In the genomic region with DNA sequence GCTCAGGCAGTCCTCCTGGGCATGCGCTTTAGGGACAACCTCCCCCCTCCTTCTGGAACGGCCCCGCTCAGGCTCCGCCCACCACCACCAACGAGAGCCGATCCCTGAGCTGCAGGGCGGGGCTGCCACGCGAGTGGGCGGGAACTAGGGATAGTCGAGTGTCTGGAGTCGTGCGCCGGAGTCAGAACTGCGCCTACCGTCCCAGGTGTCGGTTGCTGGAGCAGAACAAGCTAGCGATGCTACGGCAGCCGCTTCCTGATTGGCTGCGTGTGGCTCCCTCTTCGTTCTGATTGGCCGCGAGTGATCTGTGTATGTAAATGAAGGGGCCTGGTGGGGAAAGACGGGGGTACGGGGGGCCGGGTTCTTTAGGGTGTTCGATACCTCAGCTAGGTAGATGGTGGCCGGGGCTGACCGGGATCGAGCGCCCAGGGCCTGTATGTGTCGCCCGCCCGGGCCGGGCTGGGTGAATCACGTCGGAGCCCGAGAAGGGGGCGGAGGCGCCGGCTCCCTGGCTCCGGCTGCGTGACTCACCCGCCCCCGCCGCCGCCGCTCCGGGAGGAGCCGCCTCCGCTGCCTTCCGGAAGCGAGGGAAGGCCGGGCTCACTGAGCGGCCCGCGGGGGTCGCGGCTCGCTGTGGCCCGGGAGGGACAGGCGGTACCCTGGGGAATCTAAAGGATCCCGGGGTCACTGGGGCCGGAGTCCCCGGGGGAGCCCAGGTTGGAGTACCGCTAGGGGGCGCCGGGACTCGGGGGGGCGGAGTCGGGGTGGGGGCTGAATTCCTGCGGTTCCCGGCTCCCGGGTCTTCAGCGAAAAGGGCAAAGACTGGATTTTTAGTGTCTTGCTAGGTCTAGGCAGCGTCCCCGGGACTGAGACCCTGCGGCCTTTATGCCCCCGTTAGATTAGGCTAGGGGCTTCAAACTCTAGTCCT, we compare ENCODE assay signal across 8 mouse cellular contexts. TPM values are rescaled to one million over a fixed set of nuclear protein-coding genes. Genes with fewer than 3 reads are reported as not detected.
DNase-seq lines count a peak whose midpoint lies in the region; ATAC-seq and TF ChIP-seq lines count a peak whose summit lies in the region.

Gene Sertad1, plus strand, starts transcription at position 141 of the 928 bp plus-strand sequence.

- peak within 1 kb of the TSS; percentile 70 for H3K4me3 ChIP-seq in cortical plate, adult 2 months (ENCODE audit: insufficient read depth, low read length)

- no peaks in the 10 kb centered on the region; the same call in 1 of the 2 replicates for H3K4me1 ChIP-seq in cortical plate, adult 2 months (ENCODE audit: control insufficient read depth, insufficient read depth, low read length)

- peak; percentile 81 for ATAC-seq in activated CD4-positive, CD25-positive, alpha-beta regulatory T cell, adult 4 months
- ATAC-seq in megakaryocyte progenitor cell, adult 5-6 weeks (replicated peaks; ENCODE audit: poor library complexity) = peak; percentile 72

- TF ChIP-seq POLR2A in cortical plate, adult 2 months (IDR thresholded peaks at IDR 0.05; ENCODE audit: extremely low read depth, insufficient read depth, low read length) = peak; percentile 100

- peak within 1 kb of the TSS; percentile 94 for H3K27ac ChIP-seq in cortical plate, adult 2 months (ENCODE audit: insufficient read depth, low read length)

- peak; percentile 99 to 100 for DNase-seq in gastrocnemius, adult 8-10 months (ENCODE audit: low spot score in 2 of 2)
- DNase-seq in induced T-regulatory cell, adult 2 months (ENCODE audit: low read depth) = peak; percentile 100
- peak; percentile 99 to 100 for DNase-seq in left cerebral cortex, adult 9 months (ENCODE audit: low spot score in 2 of 2)
- peak; percentile 99 for DNase-seq in right cerebral cortex, postnatal 14 days
- peak; percentile 100 for DNase-seq in urinary bladder, postnatal 36 days (ENCODE audit: low spot score in 2 of 2)

- TF ChIP-seq CTCF in cortical plate, adult 2 months (IDR thresholded peaks at IDR 0.05; ENCODE audit: extremely low read depth, insufficient read depth, low read length) = no peak

RNA-seq across cellular contexts. Expression of gene Sertad1, which starts in this region (rescaled TPM):
- polyA plus RNA-seq in activated CD4-positive, CD25-positive, alpha-beta regulatory T cell, adult 4 months (2017; shearing (Covaris generic)) = 10 to 100 TPM; 46.6 to 47.9 TPM
- polyA plus RNA-seq in cortical plate, adult 2 months (2012; rRNA removed) = 15.7 and 19.3 TPM in 2 replicates
- 1 to 10 TPM; 6.5 to 9.8 (median 8.8) TPM for total RNA-seq in gastrocnemius, adult 8-10 months (2022)
- total RNA-seq in megakaryocyte progenitor cell, adult 5-6 weeks (2015) = 9.2 and 12.5 TPM in 2 replicates
- total RNA-seq in megakaryocyte progenitor cell, adult 5-6 weeks (2017) = 5.9 and 6.8 TPM in 2 replicates

Comparison
In these comparisons a context has a peak if more than half of its experiments do, and no peak if none do; other contexts are left out.
1. Peak in every context shown above with its lines: DNase-seq, ATAC-seq, H3K4me3 ChIP-seq and H3K27ac ChIP-seq.